Mouse (Mus musculus) liver (tissue): ENCODE results near the gene Enpp6.
A peak's percentile ranks its signal among the peaks of the same experiment; 100 is the strongest.
"Not testable (repeated sequence)": the region's sequence is repeated elsewhere in the genome, so short reads cannot be mapped to it uniquely, and the experiment has no call there.

Experiments used
- DNase-seq: peaks from one replicate; pipeline ENCODE4 v3.0.0-alpha.2; 2020; ENCODE audit warnings: mixed read lengths

Gene Enpp6

DNA sequence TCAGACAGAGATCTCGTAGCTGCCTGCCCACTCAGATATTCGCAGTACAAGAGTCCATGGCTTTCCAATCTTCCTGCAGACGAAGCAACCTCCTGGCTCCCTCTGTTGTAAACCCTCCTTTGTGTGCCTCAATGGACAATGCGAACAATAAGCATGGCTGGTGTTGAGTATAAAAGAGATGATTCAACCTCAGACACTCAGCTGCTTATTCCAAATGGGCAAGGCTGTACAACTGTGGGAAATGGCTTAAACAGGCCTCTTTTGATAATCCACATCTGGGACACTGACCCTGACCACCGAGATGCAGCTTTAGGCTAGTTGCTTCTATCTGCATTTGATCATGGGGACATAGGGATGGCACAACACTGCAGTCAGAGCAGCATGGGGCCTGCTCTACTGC lies 19.0 kb downstream of the Enpp6 start:
- no peak for DNase-seq

DNA sequence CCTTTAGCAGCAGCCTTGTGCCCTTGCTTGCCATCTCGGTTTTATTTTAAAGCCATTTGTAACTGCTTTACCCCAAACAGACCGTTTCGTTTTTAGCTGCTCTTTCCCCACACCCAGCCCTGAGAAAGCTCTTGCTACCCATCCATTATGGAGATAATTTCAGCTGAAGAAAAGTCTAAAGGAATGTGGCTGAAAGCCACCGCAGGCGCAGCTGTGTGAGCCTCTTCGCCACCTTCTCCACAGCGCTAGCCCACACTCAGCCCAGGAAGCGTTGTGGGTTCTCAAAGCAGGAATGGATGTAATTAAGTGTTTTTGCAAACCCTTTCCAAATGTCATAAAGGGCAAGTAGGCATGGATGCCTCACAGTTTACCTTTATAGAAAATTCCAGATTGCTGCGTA lies 20.1 kb downstream of the Enpp6 start:
- no peak for DNase-seq

DNA sequence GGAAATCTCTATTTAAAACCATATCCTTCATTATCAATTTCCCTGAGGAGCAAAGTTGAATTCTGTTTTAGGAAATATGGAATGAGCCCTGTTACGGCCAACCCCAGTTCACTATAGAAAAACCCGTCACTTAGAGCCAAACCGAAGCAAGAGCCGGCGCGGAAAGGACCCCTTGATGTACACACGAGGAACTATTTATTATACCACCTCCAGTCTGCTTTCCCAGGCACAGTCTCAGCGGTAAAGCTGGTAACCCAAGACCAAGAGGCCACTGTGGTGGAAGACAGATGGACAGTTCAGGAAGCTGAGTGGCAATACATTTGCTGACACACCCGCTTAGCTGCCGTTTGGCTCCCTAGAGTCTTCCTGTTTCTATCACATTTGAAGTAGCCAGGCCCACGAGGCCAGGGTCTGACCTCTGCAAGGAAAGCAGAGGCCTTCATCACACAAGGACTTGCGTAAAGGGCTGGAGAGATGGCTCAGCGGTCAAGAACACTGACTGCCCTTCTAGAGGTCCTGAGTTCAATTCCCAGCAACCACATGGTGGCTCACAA lies 21.6 kb downstream of the Enpp6 start:
- no peak for DNase-seq

DNA sequence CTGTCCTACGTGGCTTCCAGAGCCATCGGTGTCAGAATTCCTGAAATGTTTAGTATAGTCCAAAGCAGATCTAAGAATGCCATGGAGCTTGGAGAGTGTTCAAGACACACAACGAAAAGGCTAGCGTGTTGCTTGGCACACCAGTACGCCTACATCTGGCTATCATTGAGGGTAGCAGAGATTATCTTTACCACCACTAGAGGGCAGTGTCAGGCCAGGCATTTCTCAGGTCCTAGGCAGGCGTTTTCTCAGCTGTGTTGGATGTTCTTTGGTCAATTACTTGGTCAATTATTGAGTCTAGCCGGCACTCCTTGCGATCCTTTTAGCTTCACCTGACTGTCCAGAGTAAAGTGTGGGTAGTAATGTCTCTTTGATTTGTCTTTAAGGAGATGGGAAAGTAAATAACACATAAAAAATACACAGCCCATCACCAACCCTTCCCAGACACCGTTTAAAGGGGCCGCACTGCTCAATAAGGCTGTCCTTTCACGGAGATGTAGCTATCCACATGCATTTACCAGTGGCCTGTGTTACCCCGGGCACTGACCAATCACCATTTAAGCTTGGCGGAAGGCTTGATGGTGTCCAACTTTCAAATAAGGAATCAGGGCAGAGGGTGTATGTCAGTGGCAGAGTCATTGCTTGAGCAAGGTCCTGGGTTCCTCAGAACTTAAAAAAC lies 29.7 kb downstream of the Enpp6 start:
- peak; percentile 44 for DNase-seq

DNA sequence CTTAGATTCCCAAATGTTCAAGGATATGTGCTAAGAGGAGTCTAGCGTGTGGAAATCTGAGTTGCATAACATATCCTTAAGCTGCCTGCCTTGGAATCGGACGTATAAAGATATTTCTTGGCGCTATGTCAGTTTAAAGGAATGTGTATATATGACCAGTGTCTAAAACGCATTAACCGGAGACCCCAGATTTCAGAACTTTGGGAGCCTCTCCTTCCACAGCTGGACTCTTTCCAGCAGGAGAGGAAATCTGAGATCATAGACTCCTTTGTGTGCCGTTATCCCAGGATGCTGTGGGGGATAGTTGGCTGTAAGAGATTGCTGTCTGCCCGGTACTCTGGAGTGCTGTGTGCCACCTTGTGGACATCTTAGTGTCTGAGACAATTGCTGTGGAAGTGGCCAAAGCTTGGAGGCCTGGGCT lies 34.5 kb downstream of the Enpp6 start:
- DNase-seq = no peak

DNA sequence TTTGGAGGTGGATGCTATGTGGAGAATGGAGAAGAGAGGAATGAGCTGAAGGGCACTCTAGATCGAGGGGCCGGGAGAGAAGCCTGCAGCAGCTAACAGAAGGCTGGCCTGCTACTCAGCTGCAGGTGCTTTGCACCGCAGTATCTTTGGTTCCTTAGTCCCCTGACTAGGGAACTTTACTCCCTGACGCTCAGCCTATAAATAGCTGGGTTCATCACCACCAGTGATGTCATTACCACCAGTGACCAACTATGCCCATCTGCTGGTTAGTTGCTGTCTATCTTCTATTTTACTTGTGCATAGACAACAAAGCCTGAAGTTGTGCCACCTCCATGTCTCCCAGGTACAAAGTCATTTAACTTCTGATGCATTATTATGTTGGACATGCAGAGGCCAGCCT lies 37.9 kb downstream of the Enpp6 start:
- DNase-seq = no peak

DNA sequence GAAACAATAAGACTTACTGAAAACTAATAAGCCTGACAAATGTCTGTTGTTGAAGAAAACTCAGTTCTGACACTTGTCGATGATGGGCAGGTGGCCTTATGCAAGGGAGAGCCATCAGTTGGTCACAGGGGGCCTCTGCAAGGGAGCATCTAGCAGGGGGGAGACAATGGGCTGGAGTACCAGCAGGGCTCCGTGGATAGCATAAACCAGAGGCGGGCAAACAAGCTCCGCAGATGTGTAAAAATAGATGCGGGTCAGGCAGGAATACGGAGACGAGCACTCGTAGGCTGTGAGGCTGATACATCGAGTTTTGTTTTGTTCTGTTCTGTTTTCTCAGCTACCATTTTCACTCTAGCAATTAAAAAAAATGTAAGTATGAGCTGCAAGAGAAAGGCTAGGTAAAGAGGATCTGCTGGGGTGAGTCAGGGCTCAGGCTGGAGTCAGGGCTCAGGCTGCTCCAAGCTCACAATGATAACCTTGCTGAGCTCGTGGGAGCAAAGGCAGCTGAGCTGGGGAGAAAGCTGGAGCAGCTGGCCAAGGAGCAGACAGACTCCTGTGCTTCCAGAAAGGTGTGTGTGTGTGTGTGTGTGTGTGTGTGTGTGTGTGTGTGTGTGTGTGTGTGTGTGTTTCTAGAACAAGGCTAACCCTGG lies 40.3 kb downstream of the Enpp6 start:
- DNase-seq = no peak

DNA sequence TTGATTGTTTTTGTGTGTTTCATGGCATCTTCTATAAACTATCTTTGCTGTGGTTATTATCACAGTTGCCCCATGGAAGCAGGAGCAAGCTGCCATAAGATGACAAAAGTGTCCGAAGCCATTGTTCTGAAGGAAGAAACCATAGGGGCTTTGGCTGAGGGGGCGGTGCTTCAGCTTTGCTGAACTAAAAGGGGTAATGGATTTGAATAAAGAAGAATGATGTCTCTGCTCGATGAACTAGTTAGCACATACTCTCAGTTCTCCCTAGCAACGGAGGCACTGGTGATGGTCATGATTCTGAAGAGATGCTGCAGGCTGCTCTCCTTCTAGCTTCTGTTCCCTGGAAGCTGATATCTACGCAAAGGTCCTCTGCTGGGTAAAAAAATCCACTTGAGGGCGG lies 41.8 kb downstream of the Enpp6 start:
- DNase-seq = no peak

DNA sequence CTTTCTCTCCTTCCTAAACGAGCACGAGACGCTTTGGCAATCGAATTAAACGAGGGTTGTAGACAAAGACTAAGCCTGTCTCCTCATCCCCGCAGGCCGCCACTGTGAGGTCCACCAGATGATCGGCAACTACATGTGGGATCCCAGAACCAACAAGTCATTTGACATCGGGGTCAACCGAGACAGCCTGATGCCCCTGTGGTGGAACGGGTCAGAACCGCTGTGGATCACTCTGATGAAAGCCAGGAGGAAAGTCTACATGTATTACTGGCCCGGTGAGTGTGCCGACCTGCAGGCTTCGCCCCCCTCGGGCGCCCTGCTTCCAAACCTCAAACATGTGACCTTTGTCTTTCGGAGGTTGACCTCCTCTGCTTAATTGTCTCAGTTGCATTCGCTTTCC lies 43.6 kb downstream of the Enpp6 start:
- no peak for DNase-seq

DNA sequence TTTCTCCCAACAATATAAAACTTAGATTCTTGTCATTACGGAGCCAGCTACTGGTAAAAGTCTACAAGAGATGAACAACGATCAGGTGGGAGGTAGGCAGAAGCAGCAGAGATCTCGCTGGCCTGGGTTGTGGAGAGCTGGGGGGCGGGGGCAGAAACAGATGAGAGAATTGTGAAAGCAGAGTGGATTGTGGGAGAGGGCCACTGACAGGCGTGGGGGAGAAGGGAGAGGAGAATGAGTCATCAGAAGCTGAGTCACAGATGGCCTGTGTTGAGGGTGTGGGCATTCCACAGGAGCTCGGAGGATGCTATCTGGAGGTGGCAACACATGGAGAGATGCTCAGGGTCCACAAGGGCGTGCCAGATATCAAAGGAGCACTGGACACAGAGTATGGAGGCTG lies 45.4 kb downstream of the Enpp6 start:
- no peak for DNase-seq

DNA sequence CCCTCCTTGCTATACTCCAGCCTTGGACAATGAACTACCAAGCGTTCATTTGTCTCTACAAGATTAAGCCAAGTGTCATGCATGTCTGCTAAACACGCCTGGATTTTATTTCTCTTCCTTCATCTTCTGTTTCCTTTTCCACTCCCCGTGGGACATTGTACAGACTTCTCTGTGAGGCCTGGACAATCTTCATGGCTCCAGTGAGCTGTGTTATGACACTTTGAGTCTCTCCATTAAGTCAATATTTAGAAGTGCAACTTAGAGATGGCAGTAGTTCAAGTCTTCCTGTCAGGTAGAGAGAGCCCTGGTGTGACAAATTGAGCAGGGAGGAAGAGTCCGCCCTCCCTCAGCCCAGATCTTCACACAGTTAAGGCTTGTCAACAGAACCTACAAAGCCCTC lies 47.3 kb downstream of the Enpp6 start:
- DNase-seq = no peak

DNA sequence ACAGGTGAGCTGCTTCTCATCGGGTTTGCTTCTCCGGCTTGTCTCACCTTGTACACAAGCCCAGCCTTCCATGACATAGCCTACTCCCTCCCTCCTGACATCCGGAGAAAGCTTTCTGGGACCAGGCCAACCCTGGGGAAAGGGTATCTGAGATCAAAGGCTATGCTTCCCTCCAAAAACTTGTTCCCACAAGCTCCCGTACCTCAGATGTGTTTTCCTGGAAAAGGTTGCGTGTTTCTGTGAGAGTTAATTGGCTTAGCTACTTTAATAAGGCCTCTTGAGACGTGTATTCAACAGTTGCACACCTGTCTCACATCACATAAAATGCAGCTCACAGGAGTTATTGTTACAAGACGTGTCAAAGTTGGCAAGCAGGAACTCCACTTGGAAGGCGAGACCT lies 49.8 kb downstream of the Enpp6 start:
- DNase-seq = no peak

DNA sequence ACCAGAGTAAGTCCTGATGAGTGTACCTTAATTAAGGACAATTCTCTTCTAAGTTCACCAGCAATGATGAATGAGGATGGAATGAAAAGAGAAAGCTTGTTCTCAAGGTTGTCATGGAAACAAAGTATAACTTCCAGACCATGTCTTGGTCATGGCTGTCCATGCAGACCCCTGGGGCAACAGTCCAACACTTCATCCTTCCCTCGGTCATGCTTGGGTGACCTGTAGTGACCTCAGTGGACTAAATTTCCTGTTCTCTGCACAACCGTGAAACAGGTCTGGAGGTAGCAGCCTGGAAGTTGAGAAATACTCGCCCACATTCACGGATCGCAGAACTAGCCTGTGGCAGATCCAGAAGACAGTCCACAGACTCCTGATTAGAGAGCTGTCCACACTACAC lies 50.7 kb downstream of the Enpp6 start:
- no peak for DNase-seq

DNA sequence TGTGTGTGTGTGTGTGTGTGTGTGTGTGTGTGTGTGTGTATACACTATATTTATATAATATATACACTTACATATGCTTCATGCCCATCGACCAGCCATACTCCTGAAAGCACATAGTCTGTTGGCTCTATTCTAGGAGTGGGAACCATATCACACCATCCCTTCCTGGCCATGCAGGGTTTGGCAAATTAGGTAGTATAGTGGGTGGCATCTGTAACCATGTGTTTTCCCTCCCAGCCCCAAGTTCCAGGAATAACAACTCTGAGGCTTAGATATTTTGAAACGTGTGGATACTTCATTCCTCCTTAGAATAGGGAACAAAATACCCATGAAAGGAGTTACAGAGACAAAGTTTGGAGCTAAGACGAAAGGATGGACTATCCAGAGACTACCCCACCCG lies 53.5 kb downstream of the Enpp6 start:
- not testable (repeated sequence) for DNase-seq

DNA sequence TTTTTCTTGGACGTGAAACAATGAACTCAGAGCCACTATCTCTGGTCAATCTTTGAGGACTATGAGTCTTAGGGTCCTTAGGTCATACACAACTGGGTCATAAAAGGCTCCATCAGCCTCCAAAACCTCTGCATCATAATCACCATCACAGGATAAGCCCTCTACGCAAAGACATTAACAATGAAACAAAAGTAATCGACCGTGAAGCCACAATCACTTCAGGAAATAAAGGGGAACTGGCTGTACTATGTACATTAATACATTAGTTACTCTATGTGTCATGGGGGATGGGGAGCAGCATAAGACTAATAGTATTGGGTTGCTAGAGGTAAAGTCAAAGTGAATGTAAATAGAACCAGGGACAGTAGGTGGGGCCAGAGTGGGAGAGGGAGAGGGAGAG lies 59.7 kb downstream of the Enpp6 start:
- DNase-seq = no peak

DNA sequence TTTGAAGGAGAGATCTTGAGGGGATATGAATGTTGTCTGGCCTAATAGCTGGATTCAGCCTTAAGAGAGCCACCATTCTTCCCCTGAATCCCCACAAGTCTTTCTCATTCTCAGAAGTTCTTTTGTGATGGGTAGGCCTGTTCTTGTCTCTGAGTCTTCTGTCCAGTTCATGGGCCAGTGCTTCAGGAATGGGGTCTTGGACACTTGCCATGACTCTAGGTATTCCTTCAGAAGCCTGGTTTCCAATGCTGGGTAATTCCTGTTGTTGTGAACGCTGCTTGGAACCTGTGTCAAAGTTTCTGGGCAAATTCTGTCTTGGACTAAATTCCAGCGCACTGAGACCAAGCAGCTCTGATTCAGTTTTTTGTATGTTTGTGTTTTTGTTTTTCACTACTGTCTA lies 60.5 kb downstream of the Enpp6 start:
- DNase-seq = no peak

DNA sequence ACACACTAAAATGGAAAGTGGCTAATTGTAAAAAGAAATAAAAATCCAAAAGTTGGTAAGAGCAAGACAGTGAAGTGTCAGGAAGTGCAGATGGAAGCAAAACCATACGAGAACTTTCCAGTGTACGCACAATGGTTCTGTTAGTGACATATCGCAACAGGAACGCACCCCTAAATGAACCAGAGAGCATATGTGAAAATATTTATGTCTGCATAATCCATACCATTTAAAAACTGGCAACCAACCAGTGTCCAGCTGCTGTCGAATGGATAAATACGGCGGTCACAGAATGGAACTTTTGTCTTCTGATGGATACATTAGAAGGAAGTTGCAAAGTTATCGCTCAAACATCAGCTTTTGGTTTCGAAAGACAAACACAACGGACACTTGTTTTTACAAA lies 61.9 kb downstream of the Enpp6 start:
- DNase-seq = no peak

DNA sequence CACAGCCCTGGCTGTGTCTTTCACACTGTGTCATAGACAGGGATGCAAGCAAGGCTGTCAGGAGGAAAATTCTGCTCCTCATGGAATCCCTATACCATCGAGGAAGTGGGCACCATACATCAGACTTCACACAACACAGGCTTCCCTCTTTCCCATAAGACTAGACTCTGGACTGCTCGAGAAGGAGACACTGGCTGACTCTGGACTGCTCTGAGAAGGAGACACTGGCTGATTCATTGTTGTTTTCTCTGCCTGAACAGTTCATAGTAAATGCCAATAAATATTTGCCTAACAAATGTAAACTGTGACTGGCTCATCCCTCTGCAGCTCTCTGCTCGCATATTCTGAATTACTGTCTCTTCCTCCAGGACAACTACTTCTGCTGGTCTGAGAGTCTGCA lies 66.0 kb downstream of the Enpp6 start:
- no peak for DNase-seq

DNA sequence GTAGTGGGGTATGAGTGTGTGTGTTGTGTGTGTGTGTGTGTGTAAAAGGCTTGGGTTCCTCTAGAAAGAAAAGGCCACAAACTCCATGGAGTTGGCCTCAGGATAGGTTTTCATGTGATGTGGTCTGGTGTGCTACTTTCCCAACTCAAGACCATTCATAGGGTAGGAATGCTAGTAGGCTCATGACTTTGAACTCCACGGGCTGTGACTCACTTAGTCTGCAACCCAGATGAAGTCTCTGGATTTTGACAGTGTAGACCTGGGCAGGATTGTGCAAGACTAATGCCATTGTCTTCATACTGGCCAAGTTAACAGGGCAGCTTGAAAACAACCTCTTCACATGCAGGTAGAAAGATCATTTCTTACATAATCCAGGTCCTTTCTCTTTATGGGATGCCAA lies 69.4 kb downstream of the Enpp6 start:
- DNase-seq = no peak

DNA sequence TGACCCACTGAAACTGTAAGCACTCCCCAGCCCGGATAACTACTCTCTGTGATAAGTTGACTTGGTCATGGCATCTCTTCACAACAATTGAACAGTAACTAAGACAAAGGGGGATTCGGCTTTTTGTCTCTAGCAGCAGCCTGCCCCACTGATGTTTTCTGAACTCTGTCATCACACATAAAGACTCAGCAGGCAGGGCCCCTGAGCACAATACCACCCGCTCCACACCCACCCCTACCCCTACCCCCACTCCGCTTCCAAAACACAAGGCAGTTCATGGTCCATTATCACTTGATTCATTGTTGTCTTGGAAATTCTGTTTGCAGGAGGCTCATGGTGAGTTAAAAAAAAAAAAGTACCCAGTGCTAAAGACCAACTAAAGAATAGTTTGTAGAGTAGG lies 71.8 kb downstream of the Enpp6 start:
- no peak for DNase-seq

DNA sequence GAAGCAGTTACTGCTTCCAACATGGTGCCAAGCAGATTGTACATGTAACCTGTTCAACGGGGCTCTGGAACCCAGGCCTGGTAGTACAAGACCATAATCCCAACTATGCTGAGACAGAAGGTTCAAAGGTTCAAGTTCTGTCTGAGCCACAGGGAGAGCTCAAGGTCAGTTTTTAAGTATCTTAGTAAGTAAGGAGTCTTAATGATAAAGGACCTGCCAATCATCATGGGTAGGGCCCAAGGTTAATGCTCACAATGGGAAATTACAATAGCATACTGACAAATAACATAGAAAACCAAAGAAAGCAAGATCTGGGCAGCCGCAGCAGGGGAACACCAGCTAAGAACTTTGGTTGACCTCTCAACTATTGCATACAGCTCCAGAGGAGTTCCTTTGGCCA lies 72.3 kb downstream of the Enpp6 start:
- no peak for DNase-seq

DNA sequence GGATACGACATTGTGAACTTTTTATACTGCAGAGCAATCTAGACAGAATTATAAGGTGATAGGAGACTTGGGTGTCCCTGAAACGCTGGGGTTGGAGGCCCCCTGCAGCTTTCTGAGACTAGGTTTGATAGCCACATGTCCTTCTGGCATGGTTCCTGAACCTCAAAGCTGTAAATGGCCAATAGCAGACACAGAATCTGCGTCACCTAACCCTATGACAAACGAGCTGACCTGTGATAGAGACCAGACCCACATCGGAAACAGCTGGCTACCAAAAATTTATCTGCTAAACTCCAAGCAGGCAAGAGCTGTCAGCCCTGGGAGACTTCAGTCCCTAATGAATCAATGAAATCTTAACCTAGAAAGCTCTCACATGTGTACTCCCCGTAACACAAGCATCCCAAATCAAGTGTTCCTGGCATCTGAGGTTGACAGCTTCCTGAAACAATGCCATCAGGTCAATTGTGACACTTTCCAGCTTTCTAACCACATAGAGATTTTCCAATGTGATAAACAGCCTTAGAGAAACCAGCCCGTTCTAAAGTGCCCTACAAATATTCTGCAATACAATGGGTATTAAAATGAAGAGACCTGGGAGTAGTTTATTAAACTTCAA lies 74.5 kb downstream of the Enpp6 start:
- no peak for DNase-seq

DNA sequence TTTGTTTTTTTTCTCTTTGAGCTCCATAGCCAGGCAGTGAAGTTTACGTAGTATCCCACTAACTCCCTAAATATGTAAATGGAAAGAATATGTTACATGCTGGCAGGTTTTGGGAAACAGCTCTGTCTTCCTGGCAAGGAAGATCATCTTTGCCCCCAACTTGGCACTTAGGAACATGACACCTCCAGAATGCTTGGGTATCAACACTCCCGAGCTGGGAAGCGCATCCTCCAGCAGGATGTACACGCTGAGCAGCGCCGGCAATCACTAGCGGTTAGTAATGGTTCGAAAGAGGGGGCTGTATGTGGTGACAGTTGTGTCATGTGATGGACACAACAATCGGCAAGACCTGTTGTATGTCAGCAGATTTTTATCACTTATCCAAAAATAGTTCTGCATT lies 80.4 kb downstream of the Enpp6 start:
- no peak for DNase-seq

DNA sequence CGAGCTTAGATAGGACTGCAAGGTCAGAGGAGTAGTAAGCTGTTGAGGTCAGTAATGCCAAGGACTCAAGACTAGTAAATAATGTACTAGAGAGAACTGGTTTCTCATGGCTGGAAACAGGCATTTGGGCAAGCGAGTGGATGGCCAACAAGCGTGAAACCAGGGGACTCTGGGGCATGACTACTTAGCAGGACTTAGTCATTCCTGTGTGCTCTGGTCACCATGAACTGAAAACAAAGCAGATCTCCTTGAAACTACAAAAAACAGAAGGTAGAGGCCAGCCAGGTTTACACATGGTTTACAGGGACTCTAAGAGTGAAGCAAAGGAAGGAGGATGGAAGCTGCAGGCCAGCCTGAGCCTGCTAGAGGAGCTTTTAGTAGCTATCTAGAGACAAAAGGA lies 82.9 kb downstream of the Enpp6 start:
- no peak for DNase-seq
